Mouse (Mus musculus) CD4-positive, CD25-positive, alpha-beta regulatory T cell, adult 4 months (primary cell): Measurements from ENCODE around the gene Akna. TPM values are rescaled to one million over a fixed set of nuclear protein-coding genes. Genes with fewer than 3 reads are reported as not detected.

ENCODE experiments used
- ATAC-seq: one replicate; pipeline ENCODE4 v1.8.0; 2017
- polyA plus RNA-seq, 2 experiments: library from polyadenylated mRNA; unstranded; fragments of 100-300 nt; shearing (Covaris generic); gene quantifications; one replicate each; pipeline ENCODE4 v1.2.1; 2017

Gene Akna
- polyA plus RNA-seq, 2 experiments from 2014 or later: 95.9 to 158 TPM

GRCm38 (mm10) chr4:63383474-63383873 lies 19.7 kb downstream of the Akna start:
- no peak for ATAC-seq

GRCm38 (mm10) chr4:63382676-63383369 lies 20.3 kb downstream of the Akna start:
- no peak for ATAC-seq

GRCm38 (mm10) chr4:63377483-63377882 lies 25.7 kb downstream of the Akna start:
- no peak for ATAC-seq

GRCm38 (mm10) chr4:63375367-63375766 lies 27.8 kb downstream of the Akna start:
- ATAC-seq: no peak

GRCm38 (mm10) chr4:63374331-63374730 lies 28.8 kb downstream of the Akna start:
- ATAC-seq: no peak

- no peak for ATAC-seq
These were observed 29.8 kb downstream of the Akna start for GRCm38 (mm10) chr4:63373404-63373803.

- ATAC-seq: peak; percentile 65
These were observed 31.3 kb downstream of the Akna start for GRCm38 (mm10) chr4:63371890-63372289.

GRCm38 (mm10) chr4:63370897-63371296 lies 32.3 kb downstream of the Akna start:
- no peak for ATAC-seq

- ATAC-seq: peak; percentile 70
These were observed 34.6 kb downstream of the Akna start for GRCm38 (mm10) chr4:63368577-63368976.

GRCm38 (mm10) chr4:63362150-63362549 lies 41.0 kb downstream of the Akna start, which contains the start of gene Orm2:
TSS of gene Orm2 (plus strand) at chr4:63362449.
- ATAC-seq: no peak

- no peak for ATAC-seq
These were observed 43.3 kb downstream of the Akna start for GRCm38 (mm10) chr4:63359861-63360260.

GRCm38 (mm10) chr4:63356981-63357570 lies 46.1 kb downstream of the Akna start:
- no peak for ATAC-seq

- peak; percentile 23 for ATAC-seq
These were observed 47.1 kb downstream of the Akna start, which contains the start of gene Orm3 for GRCm38 (mm10) chr4:63355877-63356665. TSS of gene Orm3 (plus strand) at chr4:63356162.

GRCm38 (mm10) chr4:63348524-63348923 lies 54.6 kb downstream of the Akna start:
- no peak for ATAC-seq

- ATAC-seq: no peak
These were observed 56.5 kb downstream of the Akna start for GRCm38 (mm10) chr4:63346659-63347058.

GRCm38 (mm10) chr4:63345261-63345660 lies 57.9 kb downstream of the Akna start:
- no peak for ATAC-seq

- no peak for ATAC-seq
These were observed 58.9 kb downstream of the Akna start, which contains the start of gene Orm1 for GRCm38 (mm10) chr4:63344295-63344694. TSS of gene Orm1 (plus strand) at chr4:63344560.

GRCm38 (mm10) chr4:63343608-63344007 lies 59.5 kb downstream of the Akna start:
- no peak for ATAC-seq

GRCm38 (mm10) chr4:63342491-63342890 lies 60.7 kb downstream of the Akna start:
- no peak for ATAC-seq

GRCm38 (mm10) chr4:63338414-63339076 lies 64.6 kb downstream of the Akna start:
- ATAC-seq: no peak

GRCm38 (mm10) chr4:63333403-63333802 lies 69.8 kb downstream of the Akna start:
- no peak for ATAC-seq

GRCm38 (mm10) chr4:63323275-63323815 lies 79.8 kb downstream of the Akna start:
- no peak for ATAC-seq
